Mouse (Mus musculus) liver, embryonic 13.5 days (tissue): ENCODE results near the gene Tnfsf13. TPM values are rescaled to one million over a fixed set of nuclear protein-coding genes. Genes with fewer than 3 reads are reported as not detected.
"Not testable (repeated sequence)": the region's sequence is repeated elsewhere in the genome, so short reads cannot be mapped to it uniquely, and the experiment has no call there.

Experiments
- ATAC-seq: fragments of 200-750 bp; cut with Nextera tagmentation; 2 replicates; pipeline ENCODE4 v1.8.0; 2017; ENCODE audit warnings: low read depth, mild to moderate bottlenecking, moderate number of reproducible peaks, moderate library complexity
- DNase-seq: peaks from one replicate; pipeline ENCODE4 v3.0.0; 2022
- H3K27ac ChIP-seq: fragments of 300-500 bp; sonication (generic); 2 replicates; pipeline ENCODE4 v1.5.1; 2015; ENCODE audit warnings: moderate library complexity, mild to moderate bottlenecking, inconsistent platforms
- H3K27me3 ChIP-seq: fragments of 300-500 bp; sonication (generic); 2 replicates; pipeline ENCODE4 v1.6.1; 2015; ENCODE audit warnings: mild to moderate bottlenecking, inconsistent platforms
- H3K36me3 ChIP-seq: fragments of 300-500 bp; sonication (generic); 2 replicates; pipeline ENCODE4 v1.6.1; 2015; ENCODE audit warnings: mild to moderate bottlenecking, inconsistent platforms
- H3K4me1 ChIP-seq: fragments of 300-500 bp; sonication (generic); replicated peaks from 2 replicates; pipeline ENCODE4 v1.6.1; 2015; ENCODE audit warnings: inconsistent platforms
- H3K4me2 ChIP-seq: fragments of 300-500 bp; sonication (generic); 2 replicates; pipeline ENCODE4 v1.6.1; 2015; ENCODE audit warnings: inconsistent platforms, mild to moderate bottlenecking, moderate library complexity
- H3K4me3 ChIP-seq: fragments of 300-500 bp; sonication (generic); replicated peaks from 2 replicates; pipeline ENCODE4 v1.5.1; 2015; ENCODE audit warnings: mild to moderate bottlenecking, inconsistent platforms
- H3K9ac ChIP-seq: fragments of 300-500 bp; sonication (generic); 2 replicates; pipeline ENCODE4 v1.6.1; 2015; ENCODE audit warnings: mild to moderate bottlenecking, inconsistent platforms
- H3K9me3 ChIP-seq: fragments of 300-500 bp; sonication (generic); replicated peaks from 2 replicates; pipeline ENCODE4 v1.6.1; 2016; ENCODE audit warnings: inconsistent platforms
- WGBS: fragments of 180-500 bp; shearing (Covaris S2); methylation state at CpG from one replicate; pipeline ENCODE4 v1.1.7; 2015; ENCODE audit not compliant: insufficient replicate concordance; 5-methylcytosine and 5-hydroxymethylcytosine counted together
- polyA plus RNA-seq: library from polyadenylated mRNA; unstranded; fragments of >200 nt; fragmentation: Nextera tagmentation; extraction: Ambion mirVana; gene quantifications from 2 replicates; pipeline ENCODE4 v1.2.1, GENCODE M21; 2015

The Tnfsf13 gene
- polyA plus RNA-seq, 1 experiment from 2014 or later: not detected

DNA sequence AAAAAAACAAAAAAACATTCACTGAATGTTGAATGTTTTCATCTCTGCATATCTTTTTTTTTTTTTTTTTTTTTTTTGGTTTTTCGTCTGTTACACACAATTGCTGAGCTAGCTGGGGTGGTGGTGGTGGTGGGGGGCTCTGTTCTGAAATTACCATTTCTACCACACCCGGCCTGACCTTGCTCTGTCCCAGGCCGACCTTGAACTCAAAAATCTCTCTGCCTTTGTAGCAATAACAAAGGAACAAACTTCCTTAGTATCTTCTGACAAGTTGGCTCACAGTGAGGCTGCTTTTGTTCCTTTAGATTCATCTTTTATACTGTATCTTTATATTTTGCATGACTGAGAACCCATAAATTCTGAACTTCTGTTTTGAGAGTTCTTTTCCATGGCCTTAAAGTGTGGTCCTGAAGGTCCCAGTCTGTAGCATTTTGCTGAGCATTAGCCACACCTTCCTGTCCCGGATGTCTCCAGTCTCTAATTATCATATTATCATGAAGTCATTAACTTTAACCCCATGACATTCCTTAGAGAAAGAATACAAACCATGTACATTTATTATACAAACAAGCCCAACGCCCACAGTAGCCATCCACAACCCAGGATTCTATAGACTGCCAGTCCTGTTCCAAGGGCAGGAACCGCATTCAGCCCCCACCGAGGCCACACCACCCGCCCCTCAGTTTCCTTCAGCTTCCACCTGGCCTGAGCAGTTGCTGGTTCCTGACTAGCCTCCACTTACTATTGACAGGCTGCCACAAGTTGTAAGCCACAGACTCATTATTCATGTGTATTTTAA lies 18.4 kb upstream of the Tnfsf13 start:
- no peak for ATAC-seq
- WGBS: 54% methylated on average over 8 of the region's 8 CpGs
- H3K27ac ChIP-seq: no peak overlapping the region

DNA sequence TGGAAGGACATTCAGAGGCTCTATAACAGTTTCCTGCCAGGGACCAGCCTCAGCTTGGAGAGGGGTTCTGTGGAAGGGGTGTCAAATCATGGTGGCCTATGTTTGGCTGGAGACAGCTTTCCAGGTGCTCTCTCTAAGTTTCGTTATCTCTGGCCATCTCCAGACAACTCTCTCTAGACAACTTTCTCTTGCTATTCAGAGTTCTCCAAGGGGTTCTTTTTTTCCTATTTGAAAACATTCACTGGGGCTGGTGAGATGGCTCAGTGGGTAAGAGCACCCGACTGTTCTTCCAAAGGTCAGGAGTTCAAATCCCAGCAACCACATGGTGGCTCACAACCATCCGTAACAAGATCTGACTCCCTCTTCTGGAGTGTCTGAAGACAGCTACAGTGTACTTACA lies 17.8 kb upstream of the Tnfsf13 start:
- peaks cover 32% of the 10 kb centered on the region for H3K4me1 ChIP-seq
- ATAC-seq, H3K36me3 ChIP-seq, H3K4me2 ChIP-seq, DNase-seq, H3K4me3 ChIP-seq, H3K9ac ChIP-seq, H3K9me3 ChIP-seq, H3K27ac ChIP-seq, H3K27me3 ChIP-seq: not testable (repeated sequence)
- 76% methylated on average over 2 of the region's 3 CpGs for WGBS

More for the DNA sequence above, 18.4 kb upstream of the Tnfsf13 start:
- H3K4me1 ChIP-seq: peaks cover 35% of the 10 kb centered on the region
- no peaks in the 10 kb centered on the region for H3K27me3 ChIP-seq
- no peak overlapping the region for H3K9ac ChIP-seq
- no peak for DNase-seq
- no peaks in the 10 kb centered on the region for H3K9me3 ChIP-seq
- H3K4me2 ChIP-seq: no peak overlapping the region
- no peak overlapping the region for H3K4me3 ChIP-seq
- no peaks in the 10 kb centered on the region for H3K36me3 ChIP-seq

DNA sequence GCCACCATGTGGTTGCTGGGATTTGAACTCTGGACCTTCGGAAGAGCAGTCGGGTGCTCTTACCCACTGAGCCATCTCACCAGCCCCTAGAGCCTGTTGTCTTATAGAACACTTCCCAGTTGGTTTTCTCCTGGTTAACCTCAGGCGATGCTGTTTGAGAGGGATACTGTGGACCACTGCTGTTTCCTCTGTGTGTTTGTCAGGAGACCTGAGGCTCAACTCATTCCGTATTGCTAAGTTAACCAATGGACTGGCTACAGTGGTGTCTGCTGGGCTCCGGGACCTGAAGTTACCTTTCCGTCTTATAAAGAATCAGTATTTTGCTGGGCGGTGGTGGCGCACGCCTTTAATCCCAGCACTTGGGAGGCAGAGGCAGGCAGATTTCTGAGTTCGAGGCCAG lies 17.3 kb upstream of the Tnfsf13 start:
- not testable (repeated sequence) for H3K36me3 ChIP-seq, H3K27me3 ChIP-seq, H3K27ac ChIP-seq, H3K9me3 ChIP-seq, H3K9ac ChIP-seq, H3K4me2 ChIP-seq, DNase-seq, H3K4me3 ChIP-seq, ATAC-seq
- peaks cover 32% of the 10 kb centered on the region for H3K4me1 ChIP-seq
- 84% methylated on average over 10 of the region's 10 CpGs for WGBS

DNA sequence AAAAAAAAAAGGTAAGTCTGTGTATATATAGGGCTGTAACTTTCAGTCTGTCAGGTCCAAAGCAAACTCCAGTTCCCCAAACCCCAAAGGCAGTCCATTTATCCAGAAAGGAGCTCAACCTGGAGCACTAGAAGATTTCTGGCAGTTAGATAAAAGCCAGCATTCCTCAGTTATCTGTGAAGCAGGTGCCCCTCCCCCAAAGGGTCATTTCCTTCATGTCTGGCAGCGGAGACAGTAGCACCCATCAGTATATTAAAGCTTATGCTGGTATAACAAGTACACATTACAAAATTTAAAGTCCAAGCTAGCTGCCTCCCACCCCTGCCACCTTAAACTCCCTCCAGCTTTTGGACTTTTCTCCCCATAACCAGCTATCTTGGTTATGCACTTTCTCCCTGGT lies 14.0 kb upstream of the Tnfsf13 start:
- Histone ChIP-seq H3K27me3 (peaks cover 9% of the 10 kb centered on the region), H3K4me3 (no peak overlapping the region), H3K4me1 (peaks cover 34% of the 10 kb centered on the region), H3K27ac (peak overlapping the region; percentile 3; the same call in 1 of the 2 replicates), H3K9me3 (no peaks in the 10 kb centered on the region), H3K36me3 (no peaks in the 10 kb centered on the region), H3K9ac (no peak overlapping the region), H3K4me2 (no peak overlapping the region)
- ATAC-seq (no peak), DNase-seq (no peak)
- WGBS: 21% methylated on average over 1 of the region's 1 CpGs

DNA sequence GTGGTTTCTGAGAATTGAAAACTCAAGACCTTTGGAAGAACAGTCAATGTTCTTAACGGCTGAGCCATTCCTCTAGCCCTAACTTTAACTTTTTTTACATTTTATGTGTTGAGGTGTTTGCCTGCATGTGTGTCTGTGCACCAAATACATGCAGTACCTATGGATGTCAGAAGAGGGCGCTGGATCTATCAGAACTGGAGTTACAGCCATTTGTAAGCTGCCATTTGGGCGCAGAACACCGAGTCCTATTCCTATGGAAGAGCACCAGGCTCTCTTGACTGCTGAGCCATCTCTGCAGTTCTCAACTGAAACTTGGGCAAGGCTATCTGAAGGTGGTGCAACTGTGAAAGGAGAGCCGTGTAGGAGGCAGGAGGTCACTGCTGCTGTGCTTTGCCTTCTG lies 13.0 kb upstream of the Tnfsf13 start:
- no peak overlapping the region for H3K4me3 ChIP-seq
- 59% methylated on average over 5 of the region's 5 CpGs for WGBS
- H3K4me2 ChIP-seq: no peak overlapping the region
- no peaks in the 10 kb centered on the region for H3K9me3 ChIP-seq
- no peaks in the 10 kb centered on the region for H3K36me3 ChIP-seq
- no peak overlapping the region for H3K9ac ChIP-seq
- DNase-seq (no peak), ATAC-seq (no peak)
- H3K4me1 ChIP-seq: peaks cover 30% of the 10 kb centered on the region
- H3K27me3 ChIP-seq: peaks cover 9% of the 10 kb centered on the region
- no peak overlapping the region for H3K27ac ChIP-seq

DNA sequence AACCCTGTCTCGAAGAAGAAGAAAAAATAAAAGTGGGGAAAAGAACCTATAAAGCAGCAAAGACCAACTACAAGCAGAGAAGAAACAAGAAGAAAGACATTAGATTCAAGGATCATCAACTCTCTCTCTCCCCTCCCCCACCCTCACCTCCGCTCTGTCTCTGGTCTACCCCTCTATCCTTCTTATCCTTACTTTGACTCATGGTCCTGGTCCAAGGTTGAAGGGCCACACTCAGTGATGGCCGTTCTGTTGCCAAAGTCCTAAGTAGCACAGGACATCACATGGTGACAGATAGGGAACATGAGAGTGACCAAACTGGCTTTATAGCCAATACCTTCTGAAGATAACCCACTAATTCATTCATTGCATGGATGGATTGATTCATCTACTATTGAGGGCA lies 11.8 kb upstream of the Tnfsf13 start:
- DNase-seq (no peak), ATAC-seq (no peak)
- Histone ChIP-seq H3K4me2 (no peak overlapping the region), H3K9me3 (no peaks in the 10 kb centered on the region), H3K36me3 (no peaks in the 10 kb centered on the region), H3K4me1 (peaks cover 42% of the 10 kb centered on the region), H3K27ac (no peak overlapping the region), H3K9ac (no peak overlapping the region), H3K27me3 (peaks cover 13% of the 10 kb centered on the region), H3K4me3 (no peak overlapping the region)
- WGBS: 70% methylated on average over 3 of the region's 3 CpGs

DNA sequence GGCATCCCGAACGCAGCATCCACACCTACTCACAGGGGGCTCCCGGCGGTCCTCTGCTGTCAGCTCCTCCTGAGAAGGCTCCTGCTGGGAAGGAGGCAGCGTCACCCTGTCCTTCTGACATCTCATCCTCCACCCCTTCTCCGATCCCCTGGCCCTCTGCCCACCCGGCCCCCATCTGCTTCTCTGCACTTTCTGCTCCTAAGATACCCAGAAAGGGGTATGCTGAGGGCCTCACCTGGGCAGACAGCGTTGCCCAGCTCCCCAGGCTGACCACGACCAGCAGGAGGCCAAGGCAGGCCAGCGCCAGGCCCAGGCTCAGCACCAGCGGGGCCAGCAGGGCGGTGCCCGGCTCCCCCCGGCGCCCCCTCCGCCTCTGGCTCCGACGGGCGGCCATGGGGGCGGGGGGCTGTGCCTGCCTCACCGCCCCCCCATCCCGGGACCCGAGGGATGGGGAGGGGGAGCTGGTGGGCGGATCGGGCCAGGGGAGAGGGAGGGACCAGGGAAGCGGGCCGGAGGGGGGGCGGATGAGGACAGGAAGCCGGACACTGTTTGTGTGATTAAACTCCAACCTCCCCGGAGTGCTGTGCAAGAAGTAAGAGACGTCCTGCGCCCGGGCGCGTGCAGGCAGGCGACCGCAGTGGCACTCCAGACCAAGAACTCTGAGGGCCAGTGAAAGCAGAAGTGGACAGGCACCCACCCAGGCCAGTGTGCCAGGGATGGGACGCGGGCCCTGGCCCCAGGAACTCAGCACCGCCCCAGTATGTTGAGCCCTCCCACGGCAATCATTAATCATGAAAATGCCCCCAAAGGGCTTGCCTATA lies 10.0 kb upstream of the Tnfsf13 start, which contains the start of the genes Tnfsf12 and Tnfsfm13:
Gene Tnfsf12 (minus strand): TSS at position 489 of the 821 bp plus-strand sequence.
Gene Tnfsfm13 (minus strand): TSS at position 738 of the 821 bp plus-strand sequence.
- Histone ChIP-seq H3K9ac (peak within 1 kb of the TSS; percentile 65), H3K4me1 (peaks cover 44% of the 10 kb centered on the region), H3K4me2 (peak within 1 kb of the TSS; percentile 71), H3K9me3 (no peaks in the 10 kb centered on the region), H3K4me3 (peak within 1 kb of the TSS; percentile 58), H3K27ac (peak within 1 kb of the TSS; percentile 59), H3K27me3 (peaks cover 13% of the 10 kb centered on the region), H3K36me3 (no peaks in the 10 kb centered on the region)
- WGBS: 9% methylated on average over 41 of the region's 41 CpGs
- DNase-seq: no peak
- peak; percentile 59 for ATAC-seq

DNA sequence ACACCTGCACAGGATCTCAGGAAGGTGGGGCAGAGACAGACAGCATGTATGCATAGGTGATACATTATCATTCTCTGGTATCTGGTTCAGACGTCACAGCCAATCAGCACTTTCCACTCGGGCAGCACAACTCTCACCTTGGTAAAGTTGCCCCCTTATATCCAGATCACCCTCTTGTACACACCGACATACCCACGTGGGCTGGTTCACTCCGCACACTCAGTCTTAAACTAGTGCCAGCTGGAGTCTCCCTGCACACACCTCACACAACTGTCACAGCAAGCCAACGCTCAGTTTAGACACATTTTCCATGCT lies 9.4 kb upstream of the Tnfsf13 start:
- Histone ChIP-seq H3K4me3 (peak overlapping the region; percentile 58), H3K36me3 (no peaks in the 10 kb centered on the region), H3K4me1 (peaks cover 44% of the 10 kb centered on the region), H3K9me3 (no peaks in the 10 kb centered on the region), H3K4me2 (peak overlapping the region; percentile 71), H3K27ac (peak overlapping the region; percentile 59; the same call in 1 of the 2 replicates), H3K27me3 (peaks cover 13% of the 10 kb centered on the region), H3K9ac (peak overlapping the region; percentile 65)
- ATAC-seq (no peak), DNase-seq (no peak)
- 51% methylated on average over 6 of the region's 6 CpGs for WGBS

DNA sequence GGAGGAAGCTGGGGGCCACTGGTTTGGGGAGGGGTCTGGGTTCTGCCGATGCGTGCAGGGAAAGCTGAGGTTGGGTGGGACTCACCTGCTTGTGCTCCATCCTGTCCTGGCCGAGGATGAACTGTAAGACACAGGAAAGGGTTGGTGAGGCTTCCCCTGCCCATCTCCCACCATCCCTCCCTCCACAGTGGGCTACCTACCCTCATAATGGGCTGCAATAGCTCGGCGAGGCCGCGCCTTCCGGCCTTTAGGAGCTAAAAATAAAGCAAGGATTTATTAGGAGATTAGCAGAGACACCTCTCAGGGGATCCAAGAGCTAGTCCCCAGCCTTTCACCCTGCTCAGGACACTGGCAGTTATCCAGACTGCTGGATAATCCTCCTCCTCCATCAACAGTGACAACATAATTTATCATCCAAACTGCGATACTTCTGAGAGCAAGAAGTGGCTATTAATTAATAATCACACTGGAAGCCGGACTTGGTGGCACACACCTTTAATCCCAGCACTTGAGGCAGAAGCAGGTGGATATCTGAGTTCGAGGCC lies 7.9 kb upstream of the Tnfsf13 start:
- peaks cover 13% of the 10 kb centered on the region for H3K27me3 ChIP-seq
- H3K27ac ChIP-seq: peak overlapping the region; percentile 13; the same call in 1 of the 2 replicates
- WGBS: 51% methylated on average over 11 of the region's 11 CpGs
- H3K9ac ChIP-seq: no peak overlapping the region
- H3K4me3 ChIP-seq: no peak overlapping the region
- H3K4me1 ChIP-seq: peaks cover 40% of the 10 kb centered on the region
- no peak for DNase-seq
- H3K36me3 ChIP-seq: no peaks in the 10 kb centered on the region
- H3K9me3 ChIP-seq: no peaks in the 10 kb centered on the region
- ATAC-seq: no peak
- H3K4me2 ChIP-seq: no peak overlapping the region

DNA sequence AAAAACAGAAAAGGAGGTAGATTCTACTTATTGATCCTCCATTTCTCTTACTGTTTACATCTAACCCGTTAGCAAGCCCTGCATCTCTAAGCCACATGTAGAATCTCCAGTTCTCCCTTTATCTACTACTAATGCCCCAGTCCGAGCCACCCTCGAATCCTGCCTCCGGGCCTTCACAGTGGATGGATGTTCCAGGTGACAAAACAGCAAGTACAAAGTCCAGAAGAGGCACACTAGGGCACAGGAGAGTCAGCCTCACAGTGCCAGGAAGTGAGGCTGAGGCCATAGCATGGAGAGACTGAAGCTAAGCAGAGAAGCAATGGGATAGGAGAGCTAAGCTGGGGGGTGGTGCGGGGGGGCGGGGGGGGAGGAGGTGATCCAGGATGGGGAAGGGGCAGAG lies 7.3 kb upstream of the Tnfsf13 start:
- Histone ChIP-seq H3K4me1 (peaks cover 40% of the 10 kb centered on the region), H3K9ac (no peak overlapping the region), H3K36me3 (no peaks in the 10 kb centered on the region), H3K27me3 (peaks cover 13% of the 10 kb centered on the region), H3K9me3 (no peaks in the 10 kb centered on the region), H3K4me3 (no peak overlapping the region), H3K4me2 (no peak overlapping the region), H3K27ac (no peak overlapping the region)
- no peak for ATAC-seq
- 74% methylated on average over 6 of the region's 6 CpGs for WGBS
- DNase-seq: no peak

DNA sequence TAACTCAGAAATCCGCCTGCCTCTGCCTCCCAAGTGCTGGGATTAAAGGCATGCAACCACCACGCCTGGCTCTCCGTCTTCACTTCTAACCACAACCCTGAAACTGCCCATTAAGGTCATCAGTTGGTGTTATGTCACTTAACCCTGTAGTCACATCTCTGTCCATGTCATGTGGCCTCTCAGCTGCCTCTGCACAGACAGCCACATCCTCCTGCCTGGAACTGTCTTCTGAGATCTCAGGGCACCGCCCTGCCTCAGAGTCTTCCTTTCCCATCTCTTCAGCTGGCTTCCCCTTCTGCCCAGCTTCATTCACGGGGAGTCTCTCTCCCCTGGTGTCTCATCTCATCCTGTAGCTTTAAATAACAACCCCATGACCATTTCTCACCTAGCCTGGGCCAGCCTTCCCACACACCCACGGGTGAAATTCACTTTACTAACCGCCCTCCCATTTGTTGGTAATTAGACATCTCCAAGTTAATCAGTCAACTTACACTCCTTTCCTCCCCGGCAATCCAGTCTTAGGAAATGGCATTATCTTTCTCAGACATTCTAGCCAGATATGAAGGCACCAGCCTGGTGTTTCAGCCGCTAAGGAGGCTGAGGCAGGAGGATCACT lies 6.7 kb upstream of the Tnfsf13 start:
- 0 out of 2 replicates have a peak overlapping the region, but pooled peaks have one; percentile 18 for H3K9ac ChIP-seq
- ATAC-seq: no peak
- H3K4me2 ChIP-seq: no peak overlapping the region
- no peak for DNase-seq
- H3K27me3 ChIP-seq: peaks cover 13% of the 10 kb centered on the region
- 29% methylated on average over 9 of the region's 9 CpGs for WGBS
- H3K4me1 ChIP-seq: peaks cover 40% of the 10 kb centered on the region
- no peak overlapping the region for H3K4me3 ChIP-seq
- no peaks in the 10 kb centered on the region for H3K36me3 ChIP-seq
- no peak overlapping the region for H3K27ac ChIP-seq
- H3K9me3 ChIP-seq: no peaks in the 10 kb centered on the region
